Mouse (Mus musculus): ENCODE results near the gene Ryr2. TPM values are rescaled to one million over a fixed set of nuclear protein-coding genes. Genes with fewer than 3 reads are reported as not detected.

The Ryr2 gene
- polyA plus RNA-seq, 1 experiment from 2014 or later, result 0.15 TPM

DNA sequence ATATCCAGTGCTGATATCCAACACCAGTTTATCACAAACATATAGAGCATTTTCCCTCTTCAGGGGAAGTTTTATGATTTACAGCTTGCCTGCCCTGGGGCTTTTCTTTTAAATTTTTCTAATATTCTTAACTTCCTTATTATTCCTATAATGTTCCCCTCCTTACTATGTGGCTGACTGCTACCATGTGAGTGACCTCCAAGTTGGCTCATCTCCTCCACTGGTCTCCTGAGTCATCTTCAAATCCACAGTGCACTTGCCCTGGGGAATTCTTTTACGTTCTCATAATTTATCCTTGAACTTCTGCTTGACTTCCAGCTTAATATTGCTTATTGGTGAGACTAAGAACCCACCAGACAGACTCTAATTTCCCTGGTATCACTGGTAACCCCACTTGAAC is 211.1 kb downstream of the Ryr2 start:
- Histone ChIP-seq H3K9me3 (ENCODE audit: control insufficient read depth, low read length) (no peaks in the 10 kb centered on the region; the same call in 1 of the 2 replicates), H3K36me3 (ENCODE audit: control insufficient read depth, insufficient read depth, low read length) (no peaks in the 10 kb centered on the region), H3K4me3 (ENCODE audit: low read depth, low read length) (no peak overlapping the region), H3K4me2 (ENCODE audit: low read depth, severe bottlenecking) (no peak overlapping the region), H3K9ac (ENCODE audit: low read length) (no peak overlapping the region), H3K27me3 (ENCODE audit: control insufficient read depth, insufficient read depth, low read length) (no peaks in the 10 kb centered on the region), H3K4me1 (ENCODE audit: control insufficient read depth, insufficient read depth, low read length) (no peaks in the 10 kb centered on the region), H3K27ac (replicated peaks; ENCODE audit: low read depth, low read length) (no peak overlapping the region)
- no peak for DNase-seq (ENCODE audit: low spot score)
- ATAC-seq (ENCODE audit: insufficient number of reproducible peaks, low FRiP score, low TSS enrichment, low read depth), result no peak
- WGBS, result 86% methylated on average over 1 of the region's 1 CpGs

DNA sequence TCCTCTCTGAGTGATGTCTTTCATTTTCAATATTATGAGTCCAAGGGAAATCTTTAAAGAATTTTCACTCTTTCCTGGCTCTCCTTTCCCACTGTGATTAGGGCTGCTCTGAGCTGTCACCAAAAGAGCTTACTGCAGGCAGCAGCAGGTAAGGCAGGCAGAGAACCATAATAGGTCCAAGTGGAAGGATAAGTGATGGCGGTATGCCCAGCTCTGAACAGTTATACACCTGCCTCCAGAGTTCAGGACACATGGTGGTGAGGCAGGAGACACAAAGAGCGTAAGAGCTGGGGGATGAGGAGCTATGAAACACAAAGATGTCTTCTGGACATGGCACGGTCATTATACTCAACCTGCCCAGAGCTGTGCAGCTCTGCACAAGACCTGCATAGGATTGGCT is 215.0 kb downstream of the Ryr2 start:
- no peak overlapping the region for H3K9ac ChIP-seq (ENCODE audit: low read length)
- ATAC-seq (ENCODE audit: insufficient number of reproducible peaks, low FRiP score, low TSS enrichment, low read depth) (no peak), DNase-seq (ENCODE audit: low spot score) (no peak)
- H3K27ac ChIP-seq (replicated peaks; ENCODE audit: low read depth, low read length), result no peak overlapping the region
- H3K4me2 ChIP-seq (ENCODE audit: low read depth, severe bottlenecking), result no peak overlapping the region
- H3K4me3 ChIP-seq (ENCODE audit: low read depth, low read length), result no peak overlapping the region
- WGBS, result 90% methylated on average over 3 of the region's 3 CpGs
- H3K4me1 ChIP-seq (ENCODE audit: control insufficient read depth, insufficient read depth, low read length), result no peaks in the 10 kb centered on the region
- H3K36me3 ChIP-seq (ENCODE audit: control insufficient read depth, insufficient read depth, low read length), result no peaks in the 10 kb centered on the region
- no peaks in the 10 kb centered on the region for H3K9me3 ChIP-seq (ENCODE audit: control insufficient read depth, low read length)
- no peaks in the 10 kb centered on the region for H3K27me3 ChIP-seq (ENCODE audit: control insufficient read depth, insufficient read depth, low read length)

DNA sequence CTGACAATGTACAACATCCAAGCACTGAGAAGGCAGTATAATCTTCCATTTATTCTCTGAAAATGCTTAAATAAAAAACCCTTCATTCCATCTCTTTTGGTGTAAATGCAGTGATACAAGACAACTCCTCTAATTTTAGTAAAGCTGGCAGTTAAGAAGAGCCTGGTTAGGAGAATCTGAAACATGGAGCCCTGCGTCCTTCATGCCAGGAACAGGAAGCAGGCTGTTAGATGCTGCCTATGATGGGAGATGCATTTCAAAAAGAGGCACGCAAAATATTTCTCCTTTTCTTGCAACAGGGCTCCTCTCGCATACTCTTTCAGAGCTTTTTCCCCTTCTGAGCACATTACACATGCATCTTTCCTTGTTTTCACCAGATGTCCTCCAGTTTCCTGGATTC is 215.6 kb downstream of the Ryr2 start:
- H3K27ac ChIP-seq (replicated peaks; ENCODE audit: low read depth, low read length), result no peak overlapping the region
- H3K4me1 ChIP-seq (ENCODE audit: control insufficient read depth, insufficient read depth, low read length), result no peaks in the 10 kb centered on the region
- no peaks in the 10 kb centered on the region for H3K27me3 ChIP-seq (ENCODE audit: control insufficient read depth, insufficient read depth, low read length)
- ATAC-seq (ENCODE audit: insufficient number of reproducible peaks, low FRiP score, low TSS enrichment, low read depth), result no peak
- no peak overlapping the region for H3K4me2 ChIP-seq (ENCODE audit: low read depth, severe bottlenecking)
- H3K36me3 ChIP-seq (ENCODE audit: control insufficient read depth, insufficient read depth, low read length), result no peaks in the 10 kb centered on the region
- 83% methylated on average over 3 of the region's 3 CpGs for WGBS
- no peaks in the 10 kb centered on the region for H3K9me3 ChIP-seq (ENCODE audit: control insufficient read depth, low read length)
- no peak for DNase-seq (ENCODE audit: low spot score)
- no peak overlapping the region for H3K4me3 ChIP-seq (ENCODE audit: low read depth, low read length)
- no peak overlapping the region for H3K9ac ChIP-seq (ENCODE audit: low read length)

DNA sequence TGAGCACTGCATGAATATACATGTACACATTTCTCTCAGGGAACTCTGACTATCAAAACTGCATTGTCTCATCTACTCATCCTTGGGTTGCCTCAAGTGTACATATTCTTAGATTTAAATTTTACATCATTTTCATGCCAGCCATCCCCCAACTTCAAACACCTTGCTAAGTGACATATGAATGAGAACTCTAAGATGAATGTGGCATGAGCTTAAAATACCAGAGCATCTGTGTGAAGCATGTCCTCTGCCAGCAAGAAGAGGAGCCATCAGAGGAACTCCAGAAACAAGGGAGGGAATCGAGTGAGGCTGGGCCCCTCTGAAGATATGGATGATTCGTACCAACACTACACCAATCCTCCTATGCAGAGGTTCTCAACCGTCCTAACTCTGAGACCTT is 222.6 kb downstream of the Ryr2 start:
- ATAC-seq (ENCODE audit: insufficient number of reproducible peaks, low FRiP score, low TSS enrichment, low read depth), result no peak

DNA sequence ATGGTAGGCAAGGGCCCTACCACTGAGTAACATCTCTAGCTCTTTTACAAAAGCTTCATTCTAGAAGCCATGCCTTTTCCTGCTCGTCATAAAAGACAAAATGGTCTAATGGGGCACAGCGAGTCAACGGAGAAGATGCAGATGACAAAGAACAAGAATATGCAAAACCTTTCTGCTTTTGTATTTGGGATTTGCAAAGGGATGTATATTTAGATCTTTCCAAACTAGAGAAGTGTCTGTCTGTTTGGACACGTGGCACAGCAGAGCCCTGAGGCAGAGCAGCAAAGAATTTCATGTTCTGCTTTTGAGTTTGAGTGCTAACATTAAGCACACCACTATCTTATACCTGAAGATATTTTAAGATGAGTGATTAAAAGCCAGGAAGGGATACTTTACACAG is 224.4 kb downstream of the Ryr2 start:
- H3K4me2 ChIP-seq (ENCODE audit: low read depth, severe bottlenecking), result no peak overlapping the region
- H3K4me1 ChIP-seq (ENCODE audit: control insufficient read depth, insufficient read depth, low read length), result no peaks in the 10 kb centered on the region
- no peak overlapping the region for H3K9ac ChIP-seq (ENCODE audit: low read length)
- ATAC-seq (ENCODE audit: insufficient number of reproducible peaks, low FRiP score, low TSS enrichment, low read depth), result no peak
- no peak overlapping the region for H3K27ac ChIP-seq (replicated peaks; ENCODE audit: low read depth, low read length)
- H3K36me3 ChIP-seq (ENCODE audit: control insufficient read depth, insufficient read depth, low read length), result no peaks in the 10 kb centered on the region
- no peaks in the 10 kb centered on the region for H3K27me3 ChIP-seq (ENCODE audit: control insufficient read depth, insufficient read depth, low read length)
- no peaks in the 10 kb centered on the region for H3K9me3 ChIP-seq (ENCODE audit: control insufficient read depth, low read length)
- 89% methylated on average over 4 of the region's 4 CpGs for WGBS
- no peak for DNase-seq (ENCODE audit: low spot score)
- H3K4me3 ChIP-seq (ENCODE audit: low read depth, low read length), result no peak overlapping the region

More for the DNA sequence above, 222.6 kb downstream of the Ryr2 start:
- Histone ChIP-seq H3K9me3 (ENCODE audit: control insufficient read depth, low read length) (no peaks in the 10 kb centered on the region), H3K4me1 (ENCODE audit: control insufficient read depth, insufficient read depth, low read length) (no peaks in the 10 kb centered on the region), H3K4me2 (ENCODE audit: low read depth, severe bottlenecking) (no peak overlapping the region), H3K4me3 (ENCODE audit: low read depth, low read length) (no peak overlapping the region), H3K27ac (replicated peaks; ENCODE audit: low read depth, low read length) (no peak overlapping the region), H3K36me3 (ENCODE audit: control insufficient read depth, insufficient read depth, low read length) (no peaks in the 10 kb centered on the region), H3K9ac (ENCODE audit: low read length) (no peak overlapping the region), H3K27me3 (ENCODE audit: control insufficient read depth, insufficient read depth, low read length) (no peaks in the 10 kb centered on the region)
- DNase-seq (ENCODE audit: low spot score), result no peak
- WGBS, result 92% methylated on average over 3 of the region's 3 CpGs

DNA sequence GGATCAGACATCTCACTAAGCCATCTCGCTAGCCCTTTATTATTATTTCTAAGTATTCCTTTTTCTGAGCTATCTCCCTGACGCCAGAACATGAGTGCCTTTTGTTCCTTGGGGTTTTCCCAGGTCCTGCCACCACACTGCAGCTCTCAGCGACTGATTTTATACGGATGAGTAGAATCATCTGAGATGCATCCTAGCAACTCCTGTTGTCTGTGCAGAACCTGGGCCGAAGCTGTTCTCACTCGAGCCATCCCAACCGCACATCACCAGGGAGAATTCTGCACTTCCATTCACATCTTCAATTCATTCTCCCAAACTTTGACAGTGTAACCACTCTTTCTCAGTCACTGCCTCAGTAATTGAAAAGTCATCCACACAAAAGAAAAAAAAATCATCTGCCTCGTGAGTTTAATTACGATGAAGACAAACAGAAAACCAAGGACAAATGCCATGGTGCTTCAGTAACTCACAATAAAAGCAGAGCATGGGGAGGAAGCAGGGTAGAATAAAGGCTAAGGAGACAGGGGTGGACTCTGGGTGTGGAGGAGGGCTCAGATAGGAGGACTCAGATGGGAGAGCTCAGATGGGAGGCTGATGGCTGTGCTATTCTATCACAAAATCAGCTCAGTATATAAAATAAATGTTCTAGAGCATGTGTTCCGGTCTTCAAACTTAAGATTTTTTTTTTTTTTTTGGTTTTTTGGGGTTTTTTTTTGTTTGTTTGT is 226.1 kb downstream of the Ryr2 start:
- no peaks in the 10 kb centered on the region for H3K36me3 ChIP-seq (ENCODE audit: control insufficient read depth, insufficient read depth, low read length)
- no peak overlapping the region for H3K4me3 ChIP-seq (ENCODE audit: low read depth, low read length)
- H3K27ac ChIP-seq (replicated peaks; ENCODE audit: low read depth, low read length), result no peak overlapping the region
- WGBS, result 85% methylated on average over 10 of the region's 10 CpGs
- no peak overlapping the region for H3K4me2 ChIP-seq (ENCODE audit: low read depth, severe bottlenecking)
- ATAC-seq (ENCODE audit: insufficient number of reproducible peaks, low FRiP score, low TSS enrichment, low read depth) (no peak), DNase-seq (ENCODE audit: low spot score) (no peak)
- H3K9ac ChIP-seq (ENCODE audit: low read length), result no peak overlapping the region
- H3K27me3 ChIP-seq (ENCODE audit: control insufficient read depth, insufficient read depth, low read length), result no peaks in the 10 kb centered on the region
- no peaks in the 10 kb centered on the region for H3K9me3 ChIP-seq (ENCODE audit: control insufficient read depth, low read length)
- H3K4me1 ChIP-seq (ENCODE audit: control insufficient read depth, insufficient read depth, low read length), result no peaks in the 10 kb centered on the region

DNA sequence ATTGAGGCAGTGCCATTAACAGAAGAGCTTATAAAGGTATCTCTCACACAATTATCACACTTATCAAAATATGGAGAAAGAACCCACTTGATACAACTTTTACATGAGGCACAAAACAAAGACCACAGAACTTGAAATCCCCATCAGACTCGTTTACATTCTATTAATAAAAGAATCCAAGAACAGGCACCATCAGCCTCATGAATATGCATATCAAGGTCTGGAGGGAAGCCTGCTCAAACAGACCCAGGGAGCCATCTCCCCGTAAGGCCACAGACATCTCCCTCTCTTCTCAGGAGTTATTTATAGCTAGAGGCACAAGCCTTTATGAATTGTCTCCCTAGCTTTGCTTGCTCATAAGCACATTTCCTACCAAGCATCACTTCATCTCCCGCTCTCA is 227.7 kb downstream of the Ryr2 start:
- DNase-seq (ENCODE audit: low spot score), result no peak
- ATAC-seq (ENCODE audit: insufficient number of reproducible peaks, low FRiP score, low TSS enrichment, low read depth), result no peak
- WGBS, result 77% methylated on average over 3 of the region's 3 CpGs
- no peaks in the 10 kb centered on the region for H3K27me3 ChIP-seq (ENCODE audit: control insufficient read depth, insufficient read depth, low read length)
- H3K4me2 ChIP-seq (ENCODE audit: low read depth, severe bottlenecking), result no peak overlapping the region
- no peaks in the 10 kb centered on the region for H3K9me3 ChIP-seq (ENCODE audit: control insufficient read depth, low read length)
- H3K4me1 ChIP-seq (ENCODE audit: control insufficient read depth, insufficient read depth, low read length), result no peaks in the 10 kb centered on the region
- H3K4me3 ChIP-seq (ENCODE audit: low read depth, low read length), result no peak overlapping the region
- no peak overlapping the region for H3K27ac ChIP-seq (replicated peaks; ENCODE audit: low read depth, low read length)
- H3K9ac ChIP-seq (ENCODE audit: low read length), result no peak overlapping the region
- no peaks in the 10 kb centered on the region for H3K36me3 ChIP-seq (ENCODE audit: control insufficient read depth, insufficient read depth, low read length)

DNA sequence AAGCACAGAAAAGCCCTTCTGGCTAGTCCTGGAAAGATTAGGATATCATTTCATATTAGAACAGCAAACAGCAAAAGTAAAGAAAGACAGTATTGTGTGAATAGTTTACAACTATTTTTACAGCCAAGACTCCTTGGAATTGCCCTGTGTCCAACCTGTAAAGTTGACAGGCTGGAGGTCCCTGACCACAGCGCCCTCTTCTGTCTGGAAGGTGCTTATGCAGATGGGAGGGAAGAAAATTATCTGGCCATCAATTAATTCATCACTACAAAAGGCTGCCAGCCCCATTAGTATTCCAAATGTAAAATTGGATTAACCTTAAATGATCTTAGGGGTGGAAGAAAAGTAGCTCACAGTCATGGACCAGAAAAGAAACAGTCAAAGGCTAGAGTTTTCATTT is 231.9 kb downstream of the Ryr2 start:
- Histone ChIP-seq H3K27me3 (ENCODE audit: control insufficient read depth, insufficient read depth, low read length) (no peaks in the 10 kb centered on the region), H3K9ac (ENCODE audit: low read length) (no peak overlapping the region), H3K4me3 (ENCODE audit: low read depth, low read length) (no peak overlapping the region), H3K27ac (replicated peaks; ENCODE audit: low read depth, low read length) (no peak overlapping the region), H3K36me3 (ENCODE audit: control insufficient read depth, insufficient read depth, low read length) (no peaks in the 10 kb centered on the region), H3K4me1 (ENCODE audit: control insufficient read depth, insufficient read depth, low read length) (no peaks in the 10 kb centered on the region), H3K9me3 (ENCODE audit: control insufficient read depth, low read length) (no peaks in the 10 kb centered on the region), H3K4me2 (ENCODE audit: low read depth, severe bottlenecking) (no peak overlapping the region)
- 9% methylated on average over 1 of the region's 1 CpGs for WGBS
- no peak for DNase-seq (ENCODE audit: low spot score)
- ATAC-seq (ENCODE audit: insufficient number of reproducible peaks, low FRiP score, low TSS enrichment, low read depth), result no peak

DNA sequence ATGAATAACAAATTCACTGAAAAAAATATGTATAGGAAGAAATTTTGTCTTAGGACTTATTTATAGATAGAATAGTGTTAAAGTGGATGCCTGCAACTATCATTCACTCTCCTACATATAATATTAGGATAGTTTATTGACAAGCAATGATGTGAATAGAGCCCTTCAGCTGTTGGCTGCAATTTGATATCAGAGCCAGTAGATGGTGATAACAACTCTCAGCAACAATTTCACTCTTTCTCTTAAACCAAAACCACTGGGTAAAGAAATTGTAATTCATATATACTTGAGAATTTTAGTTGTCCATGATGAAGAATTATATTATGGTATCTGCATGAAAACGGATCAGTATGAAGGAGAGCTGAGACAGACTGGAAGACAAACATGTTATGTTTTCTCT is 236.8 kb downstream of the Ryr2 start:
- DNase-seq (ENCODE audit: low spot score) (no peak), ATAC-seq (ENCODE audit: insufficient number of reproducible peaks, low FRiP score, low TSS enrichment, low read depth) (no peak)
- Histone ChIP-seq H3K36me3 (ENCODE audit: control insufficient read depth, insufficient read depth, low read length) (no peaks in the 10 kb centered on the region), H3K4me3 (ENCODE audit: low read depth, low read length) (no peak overlapping the region), H3K9ac (ENCODE audit: low read length) (no peak overlapping the region), H3K27ac (replicated peaks; ENCODE audit: low read depth, low read length) (no peak overlapping the region), H3K4me1 (ENCODE audit: control insufficient read depth, insufficient read depth, low read length) (no peaks in the 10 kb centered on the region), H3K4me2 (ENCODE audit: low read depth, severe bottlenecking) (no peak overlapping the region), H3K9me3 (ENCODE audit: control insufficient read depth, low read length) (no peaks in the 10 kb centered on the region), H3K27me3 (ENCODE audit: control insufficient read depth, insufficient read depth, low read length) (no peaks in the 10 kb centered on the region)
- WGBS, result 75% methylated on average over 1 of the region's 1 CpGs
